Mouse (Mus musculus) kidney, adult 18-20 months (tissue): ENCODE data around the gene Gm49333.
"Not testable (repeated sequence)": the region's sequence is repeated elsewhere in the genome, so short reads cannot be mapped to it uniquely, and the experiment has no call there.

ENCODE experiments used
- DNase-seq: peaks from one replicate; pipeline ENCODE4 v3.0.0; 2021

Gene Gm49333

DNA sequence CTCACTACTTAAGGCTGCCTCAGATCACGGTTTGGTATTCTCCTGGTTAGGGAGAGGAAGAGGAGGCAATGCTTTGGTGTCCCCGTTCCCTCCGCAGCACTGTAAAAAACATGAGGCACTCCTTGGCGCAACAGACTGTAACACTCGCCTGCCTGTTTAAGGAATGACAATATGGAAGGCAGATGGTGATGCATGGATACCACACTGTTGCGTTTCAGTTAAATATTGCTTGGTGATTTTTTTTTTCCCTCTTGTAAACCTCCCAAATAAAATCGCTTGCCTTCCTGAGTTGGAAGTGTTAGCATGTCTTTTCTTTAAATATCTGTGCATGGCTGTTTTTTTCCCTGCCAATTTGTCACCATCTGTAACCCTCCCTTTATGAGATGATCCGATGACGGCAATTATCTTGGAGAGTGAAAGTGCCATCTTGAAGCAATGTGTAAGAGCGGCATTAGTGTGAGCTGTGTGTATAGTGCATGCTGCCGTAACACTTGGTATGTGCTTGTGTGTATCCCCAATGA, 17.5 kb downstream of the Gm49333 start:
- DNase-seq = no peak

DNA sequence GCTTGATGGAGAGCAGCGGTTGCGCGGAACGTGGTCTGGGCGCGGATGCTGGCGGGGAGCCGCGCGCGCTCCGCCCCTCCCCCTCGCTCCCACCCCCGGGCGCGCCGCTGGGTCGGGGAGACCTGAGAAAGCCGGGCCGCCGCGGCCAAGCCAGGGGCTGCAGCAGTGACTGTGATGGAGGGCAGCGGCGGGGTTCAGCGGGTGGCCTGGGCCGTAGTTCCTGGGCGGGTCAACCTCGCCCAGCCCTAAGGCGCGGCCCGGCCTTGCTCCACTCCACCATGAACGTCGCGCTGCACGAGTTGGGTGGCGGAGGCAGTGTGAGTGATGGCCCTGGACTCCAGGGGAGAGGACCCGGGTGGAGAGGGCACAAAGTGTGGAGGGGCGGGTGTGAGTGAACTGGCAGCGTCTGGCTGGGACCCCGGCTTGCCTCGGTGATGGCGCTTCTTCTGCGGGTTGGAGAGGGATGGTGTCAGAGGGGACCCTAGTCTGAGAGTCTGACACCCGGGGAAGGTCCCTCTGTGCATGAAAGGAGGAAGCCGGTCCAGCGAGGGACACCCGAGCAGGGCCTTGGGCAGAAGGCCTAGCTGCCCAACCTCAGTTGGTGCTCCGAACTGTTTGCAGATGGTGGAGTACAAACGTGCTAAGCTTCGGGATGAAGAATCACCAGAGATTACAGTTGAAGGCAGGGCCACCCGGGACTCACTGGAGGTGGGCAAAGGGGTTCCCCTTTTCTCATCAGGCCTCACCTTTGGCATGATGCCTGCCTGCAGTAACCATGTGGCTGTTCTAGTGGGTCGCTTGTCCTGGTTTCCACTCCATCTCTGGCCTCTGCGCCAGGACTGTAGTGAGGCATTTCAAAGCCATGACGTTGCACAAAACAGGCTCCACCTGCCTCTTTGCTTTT, 18.6 kb downstream of the Gm49333 start, which contains the start of gene Ece2:
Ece2 (plus strand) TSS at position 98 of the 904 bp plus-strand sequence.
- DNase-seq = no peak

DNA sequence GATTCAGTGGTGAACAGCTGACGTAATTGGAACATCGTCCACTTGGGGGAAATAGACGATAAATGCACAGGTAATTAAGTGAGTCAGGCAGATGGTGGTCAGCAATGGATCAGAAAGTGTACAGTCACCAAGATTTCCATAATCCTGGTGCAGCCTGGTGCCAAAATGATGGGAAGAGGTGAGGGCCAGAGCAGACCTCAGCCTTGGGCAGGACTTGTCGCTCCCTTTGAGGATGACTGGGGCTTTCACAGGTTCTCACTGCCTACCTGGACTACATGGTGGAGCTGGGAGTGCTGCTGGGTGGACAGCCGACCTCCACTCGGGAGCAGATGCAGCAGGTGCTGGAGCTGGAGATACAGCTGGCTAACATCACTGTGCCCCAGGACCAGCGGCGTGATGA, 26.0 kb downstream of the Gm49333 start:
- no peak for DNase-seq

DNA sequence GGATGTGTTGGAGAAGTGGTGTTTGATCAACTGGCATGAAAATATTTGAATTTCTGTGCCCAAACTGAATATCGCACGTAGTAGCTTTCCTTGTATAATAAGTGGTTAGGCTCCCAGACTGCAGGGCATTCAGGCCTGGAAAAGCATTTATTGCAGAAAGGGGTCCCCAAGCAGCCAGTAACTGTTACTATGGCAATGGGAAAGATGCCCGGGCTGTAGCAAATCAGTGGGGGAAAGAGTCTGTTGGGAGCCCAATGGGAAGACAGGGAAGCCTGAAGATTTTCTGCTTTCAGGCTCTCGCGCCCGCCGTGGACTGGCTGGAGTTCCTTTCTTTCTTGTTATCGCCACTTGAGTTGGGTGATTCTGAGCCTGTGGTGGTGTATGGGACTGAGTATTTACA, 27.0 kb downstream of the Gm49333 start:
- no peak for DNase-seq

DNA sequence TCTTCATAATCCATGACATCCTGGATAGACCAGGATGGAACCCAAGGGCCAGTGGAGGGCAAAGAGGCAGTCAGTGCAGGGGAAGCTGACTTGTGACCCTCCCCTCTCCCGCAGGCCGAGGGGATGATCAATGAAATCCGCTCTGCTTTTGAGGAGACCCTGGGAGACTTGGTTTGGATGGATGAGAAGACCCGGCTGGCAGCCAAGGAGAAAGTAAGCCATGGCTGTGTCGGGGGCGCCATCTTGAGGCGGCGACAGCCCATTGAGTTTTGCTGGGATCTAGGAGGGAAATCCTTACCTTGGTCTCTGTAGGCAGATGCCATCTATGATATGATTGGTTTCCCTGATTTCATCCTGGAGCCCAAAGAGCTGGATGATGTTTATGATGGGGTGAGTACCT, 30.8 kb downstream of the Gm49333 start:
- DNase-seq = peak; percentile 78

DNA sequence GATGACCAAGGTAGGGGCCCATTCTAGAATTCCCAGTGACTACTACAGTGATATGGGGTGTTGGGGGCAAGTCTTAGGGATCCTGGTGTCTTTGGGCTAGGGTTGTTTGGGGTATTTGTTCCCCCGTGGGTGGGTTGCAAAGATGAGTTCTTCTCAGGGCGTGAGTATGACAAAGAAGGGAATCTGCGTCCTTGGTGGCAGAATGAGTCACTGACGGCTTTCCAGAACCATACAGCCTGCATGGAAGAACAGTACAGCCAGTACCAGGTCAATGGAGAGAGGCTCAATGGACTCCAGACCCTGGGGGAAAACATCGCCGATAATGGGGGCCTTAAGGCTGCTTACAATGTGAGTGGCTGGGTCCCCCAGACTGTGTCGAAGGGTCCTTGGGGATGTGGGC, 32.5 kb downstream of the Gm49333 start:
- DNase-seq = no peak

DNA sequence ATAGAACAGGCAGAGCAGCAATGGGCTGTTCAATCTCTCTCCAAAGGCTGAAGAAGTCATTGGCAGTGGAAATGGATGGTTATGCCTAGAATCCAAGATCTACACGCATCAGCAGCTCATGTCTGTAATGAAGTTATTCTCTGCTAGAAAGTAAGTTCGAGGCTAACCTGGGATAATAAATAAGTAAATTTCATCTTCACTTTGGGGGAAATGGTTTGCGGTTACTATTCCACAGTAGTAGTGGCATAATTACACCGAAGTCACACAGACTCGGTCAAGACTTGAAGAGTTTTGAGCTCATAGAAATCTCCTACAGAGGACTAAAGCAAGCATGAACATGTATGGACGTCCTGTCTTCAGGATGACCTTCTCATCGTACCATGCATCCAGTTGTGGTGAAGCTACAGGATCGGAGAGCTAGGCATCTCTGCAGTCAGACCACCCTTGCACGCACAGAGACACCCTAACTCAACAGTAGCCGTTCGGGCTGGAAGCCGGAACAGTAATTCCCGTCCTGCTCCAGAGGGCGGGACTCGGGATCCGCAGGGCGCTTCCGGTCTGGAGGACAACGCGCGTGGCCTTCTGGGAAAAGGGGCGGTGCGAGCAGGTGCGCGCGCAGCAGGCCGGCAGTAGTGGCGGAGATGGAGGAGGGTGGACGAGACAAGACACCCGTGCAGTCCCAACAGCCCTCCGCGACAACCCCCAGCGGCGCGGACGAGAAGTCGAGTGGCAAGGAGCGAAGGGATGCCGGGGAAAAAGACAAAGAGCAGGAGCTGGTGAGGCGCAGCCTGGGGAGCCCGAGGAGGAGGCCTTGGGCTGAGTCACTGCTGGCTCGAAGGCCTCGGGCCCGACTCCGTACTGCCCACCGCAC, 39.9 kb downstream of the Gm49333 start, which contains the start of gene Psmd2:
Psmd2 (plus strand) TSS at position 577 of the 871 bp plus-strand sequence.
- peak; percentile 98 for DNase-seq

DNA sequence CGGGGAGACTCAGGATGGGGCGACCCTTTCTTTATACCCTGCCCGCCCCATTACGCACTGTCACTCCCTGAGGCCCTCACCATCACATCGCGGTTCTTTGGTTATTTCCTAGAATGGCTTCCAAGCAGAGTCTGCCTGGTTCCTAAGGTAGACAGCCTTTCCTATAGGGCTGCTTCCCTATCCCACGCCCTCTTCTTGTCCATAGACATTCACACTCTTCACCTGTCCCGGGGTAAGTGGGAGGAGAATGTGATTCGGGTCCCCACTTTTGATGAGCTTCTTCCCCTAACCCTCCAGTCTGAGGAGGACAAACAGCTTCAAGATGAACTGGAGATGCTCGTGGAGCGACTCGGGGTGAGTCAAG, 40.5 kb downstream of the Gm49333 start:
- no peak for DNase-seq

DNA sequence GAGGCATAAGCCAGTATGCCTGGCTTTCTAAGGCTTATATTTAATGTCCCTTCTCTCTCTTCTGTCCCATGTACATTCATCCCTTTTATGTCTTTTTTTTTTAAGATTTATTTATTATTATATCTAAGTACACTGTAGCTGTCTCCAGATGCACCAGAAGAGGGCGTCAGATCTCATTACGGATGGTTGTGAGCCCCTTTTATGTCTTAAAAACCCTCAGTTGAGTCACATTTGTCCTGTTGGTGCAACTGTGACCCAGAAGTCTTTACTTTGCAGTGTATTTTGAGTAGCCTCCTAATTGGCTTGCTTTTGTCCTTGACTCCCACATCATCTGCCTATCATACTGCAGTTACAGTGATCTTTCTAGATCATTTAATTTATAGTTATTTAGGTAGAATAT, 41.9 kb downstream of the Gm49333 start:
- no peak for DNase-seq

DNA sequence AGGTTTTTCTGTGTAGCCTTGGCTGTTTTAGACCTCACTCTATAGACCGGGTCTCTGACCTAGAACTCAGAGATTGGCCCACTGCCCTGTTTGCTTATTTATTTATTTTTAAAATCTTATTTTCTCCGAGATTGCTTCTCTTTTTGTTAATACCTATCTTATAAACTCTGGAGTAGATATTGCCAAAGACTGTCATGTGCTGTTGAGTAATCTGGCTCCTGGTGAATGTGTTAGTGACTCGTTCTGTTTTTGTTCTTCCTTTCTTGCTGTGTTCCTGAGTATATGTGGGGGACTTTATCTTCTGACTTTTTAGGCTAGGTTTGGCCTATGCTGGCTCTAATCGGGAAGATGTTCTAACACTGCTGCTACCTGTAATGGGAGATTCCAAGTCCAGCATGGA, 46.3 kb downstream of the Gm49333 start:
- no peak for DNase-seq

DNA sequence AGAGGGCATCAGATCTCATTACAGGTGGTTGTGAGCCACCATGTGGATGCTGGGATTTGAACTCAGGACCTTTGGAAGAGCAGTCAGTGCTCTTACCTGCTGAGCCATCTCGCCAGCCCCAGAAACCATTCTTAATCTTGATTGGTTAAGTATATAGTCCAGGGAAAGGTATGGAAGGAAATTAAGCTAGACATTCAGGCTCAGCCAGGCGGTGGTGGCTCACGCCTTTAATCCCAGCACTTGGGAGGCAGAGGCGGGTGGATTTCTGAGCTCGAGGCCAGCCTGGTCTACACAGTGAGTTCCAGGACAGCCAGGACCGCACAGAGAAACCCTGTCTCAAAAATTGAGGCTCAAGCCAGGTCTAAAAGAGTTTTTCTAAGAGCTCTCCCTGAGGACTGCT, 56.6 kb downstream of the Gm49333 start, which contains the start of gene Eif4g1:
Eif4g1 (plus strand) TSS at position 301 of the 400 bp plus-strand sequence.
- not testable (repeated sequence) for DNase-seq

DNA sequence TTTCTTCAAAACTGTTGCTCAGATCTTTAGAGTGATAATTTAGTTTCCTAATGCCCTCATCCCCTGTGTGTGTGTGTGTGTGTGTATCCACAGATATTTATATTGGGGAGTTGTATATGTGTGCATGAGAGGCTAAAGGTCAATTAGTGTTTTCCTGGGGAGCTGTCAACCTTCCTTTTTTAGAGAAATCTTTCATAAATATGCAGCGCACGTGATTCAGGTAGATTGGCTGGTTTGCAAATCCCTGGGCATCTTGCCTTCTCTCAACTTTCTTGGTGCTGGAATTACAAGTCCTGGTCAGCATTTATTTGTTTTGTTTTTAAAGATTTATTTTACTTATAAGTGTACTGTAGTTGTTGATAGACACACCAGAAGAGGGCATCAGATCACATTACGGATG, 58.9 kb downstream of the Gm49333 start:
- DNase-seq = no peak

DNA sequence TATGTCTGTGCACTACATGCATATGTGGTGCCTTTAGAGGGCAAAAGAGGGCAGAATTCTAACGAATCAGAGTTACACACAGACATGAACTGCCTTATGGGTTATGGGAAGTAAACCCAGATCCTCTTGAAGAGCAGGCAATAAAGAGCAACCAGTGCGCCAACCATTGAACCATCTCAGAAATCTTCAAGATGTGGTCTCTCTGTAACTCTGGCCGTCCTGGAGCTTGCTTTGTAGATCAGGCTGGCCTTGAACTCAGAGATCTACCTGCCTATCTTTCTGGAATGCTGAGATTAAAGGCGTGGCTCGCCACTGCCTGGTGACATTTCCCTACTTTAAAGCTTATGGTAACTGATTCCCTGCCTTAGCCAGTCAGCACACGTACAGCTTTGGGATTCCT, 60.5 kb downstream of the Gm49333 start:
- no peak for DNase-seq

DNA sequence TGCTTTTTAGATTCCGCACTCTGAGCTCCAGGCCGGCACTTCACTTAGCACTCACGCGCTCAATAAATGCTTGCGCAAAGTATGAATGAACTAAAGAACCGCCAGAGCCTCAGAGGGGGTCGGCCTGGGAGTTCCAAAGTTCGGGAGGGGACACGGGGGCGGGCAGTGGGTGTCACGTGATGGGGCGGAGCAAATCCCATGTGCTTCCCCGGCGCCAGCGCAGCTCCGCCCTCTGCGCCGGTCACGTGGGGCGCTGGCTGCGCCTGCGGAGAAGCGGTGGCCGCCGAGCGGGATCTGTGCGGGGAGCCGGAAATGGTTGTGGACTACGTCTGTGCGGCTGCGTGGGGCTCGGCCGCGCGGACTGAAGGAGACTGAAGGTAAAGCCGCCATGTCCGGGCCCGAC, 61.1 kb downstream of the Gm49333 start:
- peak; percentile 98 for DNase-seq

DNA sequence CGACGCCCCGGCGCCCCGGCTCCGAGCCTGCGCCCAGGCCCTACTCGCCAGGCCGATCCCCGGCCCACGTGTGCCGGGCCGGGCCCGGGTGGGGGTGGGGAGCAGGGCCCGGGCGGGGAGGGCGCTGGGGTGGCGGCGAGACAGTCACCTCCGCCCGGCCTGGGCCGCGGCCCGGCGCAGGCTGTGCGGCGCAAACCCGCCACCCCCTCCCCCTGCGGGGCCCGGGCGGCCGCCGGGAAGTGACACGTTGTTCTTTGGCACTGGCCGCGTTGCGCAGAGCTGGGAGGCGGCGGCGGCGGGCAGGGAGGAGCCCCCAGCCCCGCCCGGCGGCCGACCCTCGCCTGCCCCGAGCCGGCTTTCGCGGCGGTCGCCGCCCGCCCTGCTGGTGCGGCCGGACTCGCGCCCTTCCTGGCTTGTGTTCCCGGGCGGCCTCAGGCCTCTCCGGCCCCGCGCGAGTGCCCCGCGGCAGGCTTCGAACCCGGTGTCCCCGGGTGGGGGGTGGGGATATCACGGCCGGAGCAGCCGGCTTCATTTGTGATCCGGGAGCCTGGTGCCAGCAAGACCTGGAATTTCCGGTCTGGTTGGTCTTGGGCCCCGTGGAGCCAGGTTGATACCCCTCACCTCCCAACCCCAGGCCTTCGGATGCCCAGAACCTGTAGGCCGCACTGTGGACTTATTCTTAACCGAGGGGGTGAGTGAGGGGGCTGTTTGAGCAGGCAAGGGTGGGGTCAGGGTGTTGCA, 61.7 kb downstream of the Gm49333 start:
- DNase-seq = peak; percentile 53

DNA sequence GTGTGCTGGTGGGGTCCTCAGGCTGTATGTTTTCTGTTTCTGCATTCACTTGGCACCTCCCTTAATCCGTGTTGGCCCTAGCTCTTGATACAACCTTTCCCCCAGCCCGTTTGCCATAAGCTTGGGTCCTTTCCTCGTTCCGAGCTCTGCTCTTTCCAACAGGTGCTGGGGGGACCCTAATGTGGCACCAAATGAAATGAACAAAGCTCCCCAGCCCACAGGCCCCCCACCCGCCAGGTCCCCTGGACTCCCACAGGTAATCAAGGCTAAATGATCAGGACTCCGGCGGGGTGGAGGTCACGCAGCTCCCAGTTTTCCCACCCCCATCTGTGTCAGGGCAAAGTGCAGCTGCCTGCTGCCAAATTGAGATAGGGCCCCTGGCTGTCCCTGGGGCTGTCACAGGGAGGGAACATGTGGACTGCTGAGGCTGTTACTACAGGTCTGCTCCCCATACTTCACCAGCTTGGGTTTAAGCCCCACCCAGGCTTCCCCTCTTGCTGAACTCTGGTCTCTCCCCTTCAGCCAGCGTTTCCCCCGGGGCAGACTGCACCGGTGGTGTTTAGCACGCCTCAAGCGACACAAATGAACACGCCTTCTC, 62.4 kb downstream of the Gm49333 start:
- peak; percentile 67 for DNase-seq

DNA sequence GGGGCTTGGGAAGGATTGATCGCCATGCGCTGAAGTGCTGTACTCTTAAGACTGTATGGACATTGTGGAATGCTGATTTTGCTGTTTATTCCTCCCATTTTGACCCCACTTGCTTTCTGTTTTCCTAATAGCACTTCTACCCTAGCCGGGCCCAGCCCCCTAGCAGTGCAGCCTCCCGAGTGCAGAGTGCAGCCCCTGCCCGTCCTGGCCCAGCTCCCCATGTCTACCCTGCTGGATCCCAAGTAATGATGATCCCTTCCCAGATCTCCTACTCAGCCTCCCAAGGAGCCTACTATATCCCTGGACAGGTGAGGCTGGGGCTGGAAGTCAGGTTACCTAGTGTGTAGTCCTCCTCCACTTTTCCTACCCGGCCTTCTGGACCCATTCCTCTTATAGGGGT, 63.8 kb downstream of the Gm49333 start:
- no peak for DNase-seq

DNA sequence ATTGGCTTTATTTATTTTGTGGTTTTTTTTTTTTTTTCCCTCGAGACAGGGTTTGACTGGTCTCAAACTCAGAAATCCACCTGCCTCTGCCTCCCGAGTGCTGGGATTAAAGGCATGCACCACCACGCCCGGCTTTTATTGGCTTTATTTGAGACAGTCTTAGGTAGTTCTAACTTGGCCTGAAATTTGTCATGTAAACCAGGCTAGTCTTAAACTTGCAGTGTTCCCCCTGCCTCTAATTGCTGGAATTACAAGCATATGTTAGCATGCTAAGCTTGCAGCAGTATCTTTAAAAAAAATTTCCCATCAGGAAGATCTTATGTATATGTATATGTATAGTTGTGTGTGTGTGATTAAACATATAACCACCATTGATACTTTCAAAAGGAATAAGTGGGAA, 65.3 kb downstream of the Gm49333 start:
- DNase-seq = no peak

DNA sequence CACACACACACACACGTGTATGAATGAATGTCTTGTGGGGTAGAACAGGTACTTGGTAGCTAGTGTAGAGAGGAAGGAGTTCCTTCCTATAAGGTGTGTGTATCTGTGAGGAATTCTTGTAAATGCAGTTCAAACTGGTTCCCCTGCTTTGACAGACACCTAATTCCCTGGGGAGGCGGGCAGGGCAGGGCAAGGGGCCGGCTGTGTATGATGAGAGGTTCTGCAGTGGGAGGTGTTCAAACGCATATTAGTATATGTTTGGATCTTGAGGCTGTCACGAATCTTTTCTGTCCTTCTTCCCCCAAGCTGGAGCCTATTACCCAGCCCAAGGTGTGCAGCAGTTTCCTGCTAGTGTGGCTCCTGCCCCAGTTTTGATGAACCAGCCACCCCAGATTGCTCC, 66.0 kb downstream of the Gm49333 start:
- no peak for DNase-seq

DNA sequence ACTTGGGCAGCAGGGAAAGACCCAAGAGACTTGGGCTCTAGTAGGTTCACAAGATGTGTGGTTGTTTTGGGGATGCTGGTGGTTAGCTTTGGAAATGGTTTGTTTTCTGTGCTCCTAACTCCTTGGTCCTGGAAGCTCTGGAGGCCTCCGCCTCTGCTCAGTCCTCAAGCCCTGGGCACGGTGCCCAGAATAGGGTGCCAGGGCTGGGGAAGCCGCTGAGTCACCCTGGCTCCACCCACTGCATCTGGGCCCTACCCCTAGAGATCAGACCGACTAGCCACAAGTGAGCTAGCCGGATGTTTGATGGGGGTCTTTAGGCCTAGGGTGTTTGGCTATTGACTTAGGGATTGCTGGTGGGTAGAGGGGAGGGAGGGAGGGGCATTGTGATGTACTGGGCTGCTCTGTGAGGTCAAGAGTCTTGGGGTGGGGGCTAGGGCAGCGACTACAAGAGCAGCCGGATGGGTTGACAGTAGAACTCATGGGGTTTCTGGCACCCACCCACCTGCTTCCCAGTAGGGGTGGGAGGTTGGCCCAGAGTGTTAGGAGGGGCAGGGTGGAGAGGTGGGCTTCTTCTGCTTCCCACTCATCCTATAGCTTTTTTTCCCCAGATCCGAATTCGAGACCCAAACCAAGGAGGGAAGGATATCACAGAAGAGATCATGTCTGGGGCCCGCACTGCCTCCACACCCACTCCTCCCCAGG, 66.7 kb downstream of the Gm49333 start:
- peak; percentile 81 for DNase-seq

DNA sequence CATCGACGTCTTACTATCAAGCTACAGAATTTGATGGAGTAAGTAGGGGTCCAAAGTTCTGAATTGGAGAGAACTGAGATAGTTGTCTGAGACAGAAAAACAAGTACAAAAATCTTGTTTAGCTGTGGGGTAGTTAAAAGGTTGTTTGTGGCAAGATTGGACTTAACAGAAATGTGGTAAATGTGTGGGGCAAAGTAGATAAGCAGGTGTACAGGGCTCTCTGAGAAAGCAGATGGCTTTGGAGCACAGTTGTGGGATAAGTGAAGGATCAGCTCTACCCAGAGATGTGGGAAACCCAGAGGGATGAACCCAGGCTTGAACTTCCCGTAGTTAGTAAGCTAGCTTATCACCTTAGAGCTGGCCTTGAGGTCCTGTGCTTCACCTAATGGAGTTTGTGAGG, 79.4 kb downstream of the Gm49333 start:
- no peak for DNase-seq

DNA sequence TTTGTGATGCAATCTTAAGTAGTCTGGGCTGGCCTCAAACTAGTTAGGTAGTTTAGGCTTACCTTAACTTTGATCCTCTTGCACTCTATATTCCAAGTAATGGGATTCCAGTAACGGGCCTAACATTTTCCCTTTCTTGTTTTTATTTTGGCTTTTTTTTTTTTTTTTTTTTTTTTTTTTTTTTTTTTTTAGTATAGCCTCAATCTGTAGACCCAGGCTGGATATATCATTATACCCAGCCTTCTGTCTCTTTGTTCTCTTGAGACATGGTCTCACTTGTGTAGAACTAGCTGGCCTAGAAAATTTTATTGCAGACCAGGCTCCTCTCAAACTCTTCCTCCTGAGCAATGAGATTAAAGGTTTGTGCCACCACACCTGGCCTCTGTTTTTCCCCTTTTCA, 80.2 kb downstream of the Gm49333 start:
- DNase-seq = no peak
